Mouse (Mus musculus) testis, adult 2 months (tissue): ENCODE data around the gene Cactin.

Source experiments
- CTCF ChIP-seq: fragments of 200-500 bp; IDR thresholded peaks from 2 replicates; pipeline ENCODE4 v1.5.1; 2012; ENCODE audit warnings: low read depth, mild to moderate bottlenecking, inconsistent platforms, low read length, moderate library complexity; ENCODE audit not compliant: control insufficient read depth, insufficient read depth, insufficient replicate concordance
- POLR2A ChIP-seq: fragments of 200-500 bp; IDR thresholded peaks from 2 replicates; pipeline ENCODE4 v1.6.1; 2012; ENCODE audit warnings: low read depth, mild to moderate bottlenecking, inconsistent platforms, low read length, moderate library complexity; ENCODE audit not compliant: control insufficient read depth

DNA sequence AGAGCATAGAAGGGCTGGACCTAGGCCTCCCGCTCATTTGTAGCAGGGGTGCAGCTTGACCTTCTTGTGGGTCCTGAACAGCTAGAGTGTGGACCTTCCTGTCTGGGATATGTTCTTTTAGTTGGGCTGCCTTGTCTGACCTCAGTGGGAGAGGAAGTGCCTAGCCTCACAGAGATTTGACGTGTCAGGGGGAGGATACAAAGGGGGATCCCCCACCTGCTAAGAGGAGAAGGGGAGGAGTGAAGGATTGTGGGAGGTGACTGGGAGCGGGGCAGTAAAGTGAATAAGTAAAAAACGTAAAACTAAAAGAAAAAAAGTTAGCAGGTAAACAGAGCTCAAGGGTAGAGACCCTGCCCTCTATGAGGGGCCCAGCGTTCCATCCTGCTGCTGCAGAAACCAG is 11.3 kb upstream of the Cactin start:
- TF ChIP-seq CTCF, result no peak
- TF ChIP-seq POLR2A, result no peak
